Mouse (Mus musculus) forebrain, embryonic 16.5 days (tissue): ENCODE data around the gene Gm14180. TPM values are rescaled to one million over a fixed set of nuclear protein-coding genes. Genes with fewer than 3 reads are reported as not detected.
"Not testable (repeated sequence)": the region's sequence is repeated elsewhere in the genome, so short reads cannot be mapped to it uniquely, and the experiment has no call there.

Experiments
- ATAC-seq: fragments of 200-750 bp; cut with Nextera tagmentation; 2 replicates; pipeline ENCODE4 v1.8.0; 2017; ENCODE audit warnings: mild to moderate bottlenecking, moderate library complexity
- H3K27ac ChIP-seq: fragments of 300-500 bp; sonication (generic); 2 replicates; pipeline ENCODE4 v1.5.1; 2014; ENCODE audit warnings: low read length, control low read depth
- H3K27me3 ChIP-seq: fragments of 300-500 bp; sonication (generic); replicated peaks from 2 replicates; pipeline ENCODE4 v1.6.1; 2014; ENCODE audit warnings: low read length; ENCODE audit not compliant: control insufficient read depth, insufficient read depth
- H3K36me3 ChIP-seq: fragments of 300-500 bp; sonication (generic); 2 replicates; pipeline ENCODE4 v1.6.1; 2014; ENCODE audit not compliant: control insufficient read depth, insufficient read depth
- H3K4me1 ChIP-seq: fragments of 300-500 bp; sonication (generic); replicated peaks from 2 replicates; pipeline ENCODE4 v1.6.1; 2014; ENCODE audit warnings: low read length; ENCODE audit not compliant: control insufficient read depth, insufficient read depth
- H3K4me2 ChIP-seq: fragments of 300-500 bp; sonication (generic); 2 replicates; pipeline ENCODE4 v1.6.1; 2014; ENCODE audit warnings: mild to moderate bottlenecking, low read length, control low read depth
- H3K4me3 ChIP-seq: fragments of 300-500 bp; sonication (generic); replicated peaks from 2 replicates; pipeline ENCODE4 v1.5.1; 2014; ENCODE audit warnings: mild to moderate bottlenecking, low read length, control low read depth
- H3K9ac ChIP-seq: fragments of 300-500 bp; sonication (generic); replicated peaks from 2 replicates; pipeline ENCODE4 v1.6.1; 2014; ENCODE audit warnings: low read depth, low read length, control low read depth
- H3K9me3 ChIP-seq: fragments of 300-500 bp; sonication (generic); 2 replicates; pipeline ENCODE4 v1.6.1; 2016; ENCODE audit warnings: low read length; ENCODE audit not compliant: control insufficient read depth
- whole genome bisulfite sequencing: fragments of 180-500 bp; shearing (Covaris S2); extraction: QIAGEN DNeasy Blood & Tissue Kit; methylation state at CpG from one replicate; pipeline ENCODE4 v1.1.7; 2014; 5-methylcytosine and 5-hydroxymethylcytosine counted together
- polyA plus RNA-seq: library from polyadenylated mRNA; unstranded; fragments of >200 nt; fragmentation: Nextera tagmentation; extraction: Ambion mirVana; gene quantifications from 2 replicates; pipeline ENCODE4 v1.2.1, GENCODE M21; 2015

Gene Gm14180
- polyA plus RNA-seq: not detected in 2 replicates

- H3K4me1 ChIP-seq: no peaks in the 10 kb centered on the region
- H3K4me3 ChIP-seq: no peak within 1 kb of the TSS
- ATAC-seq: no peak
- no peaks in the 10 kb centered on the region for H3K36me3 ChIP-seq
- 72% methylated on average over 2 of the region's 2 CpGs for WGBS
- H3K27me3 ChIP-seq: no peaks in the 10 kb centered on the region
- no peak within 1 kb of the TSS for H3K27ac ChIP-seq
- H3K9me3 ChIP-seq: no peaks in the 10 kb centered on the region
- H3K4me2 ChIP-seq: no peak within 1 kb of the TSS
- H3K9ac ChIP-seq: no peak within 1 kb of the TSS
These were observed at the start of gene Gm14180 for GRCm38 (mm10) chr11:99734190-99734589. TSS of gene Gm14180 (minus strand) at chr11:99734290.

GRCm38 (mm10) chr11:99780604-99781003 lies 46.5 kb upstream of the Gm14180 start, which contains the start of gene Krtap4-8:
TSS of gene Krtap4-8 (minus strand) at chr11:99780704.
- ATAC-seq: no peak
- WGBS: 97% methylated on average over 2 of the region's 2 CpGs
- Histone ChIP-seq H3K4me2 (no peak within 1 kb of the TSS), H3K4me3 (no peak within 1 kb of the TSS), H3K27me3 (no peaks in the 10 kb centered on the region), H3K4me1 (no peaks in the 10 kb centered on the region), H3K9me3 (no peaks in the 10 kb centered on the region), H3K9ac (no peak within 1 kb of the TSS), H3K27ac (no peak within 1 kb of the TSS), H3K36me3 (no peaks in the 10 kb centered on the region)

GRCm38 (mm10) chr11:99778401-99778800 lies 44.3 kb upstream of the Gm14180 start:
- WGBS: 42% methylated on average over 7 of the region's 7 CpGs
- H3K27ac ChIP-seq: no peak overlapping the region
- H3K9me3 ChIP-seq: no peaks in the 10 kb centered on the region
- H3K4me1 ChIP-seq: no peaks in the 10 kb centered on the region
- H3K4me2 ChIP-seq: no peak overlapping the region
- no peak overlapping the region for H3K9ac ChIP-seq
- no peaks in the 10 kb centered on the region for H3K36me3 ChIP-seq
- no peak overlapping the region for H3K4me3 ChIP-seq
- H3K27me3 ChIP-seq: no peaks in the 10 kb centered on the region
- no peak for ATAC-seq

- not testable (repeated sequence) for H3K9ac ChIP-seq, H3K9me3 ChIP-seq, H3K4me2 ChIP-seq, H3K27me3 ChIP-seq, H3K27ac ChIP-seq, H3K4me3 ChIP-seq, H3K4me1 ChIP-seq, H3K36me3 ChIP-seq, ATAC-seq
These were observed 38.7 kb upstream of the Gm14180 start, which contains the start of gene Gm11595 for GRCm38 (mm10) chr11:99772813-99773212. TSS of gene Gm11595 (minus strand) at chr11:99772913.

- H3K36me3 ChIP-seq: no peaks in the 10 kb centered on the region
- no peak for ATAC-seq
- no peak overlapping the region for H3K4me2 ChIP-seq
- H3K27ac ChIP-seq: no peak overlapping the region
- WGBS: 72% methylated on average over 2 of the region's 2 CpGs
- no peaks in the 10 kb centered on the region for H3K9me3 ChIP-seq
- no peak overlapping the region for H3K4me3 ChIP-seq
- no peaks in the 10 kb centered on the region for H3K4me1 ChIP-seq
- no peak overlapping the region for H3K9ac ChIP-seq
- H3K27me3 ChIP-seq: no peaks in the 10 kb centered on the region
These were observed 34.3 kb upstream of the Gm14180 start for GRCm38 (mm10) chr11:99768410-99768809.

- no peak for ATAC-seq
- Histone ChIP-seq H3K9ac (no peak overlapping the region), H3K36me3 (no peaks in the 10 kb centered on the region), H3K4me2 (no peak overlapping the region), H3K4me3 (no peak overlapping the region), H3K9me3 (no peaks in the 10 kb centered on the region), H3K4me1 (no peaks in the 10 kb centered on the region), H3K27ac (no peak overlapping the region), H3K27me3 (no peaks in the 10 kb centered on the region)
- 93% methylated on average over 1 of the region's 1 CpGs for WGBS
These were observed 24.8 kb upstream of the Gm14180 start for GRCm38 (mm10) chr11:99758877-99759276.

GRCm38 (mm10) chr11:99743985-99744384 lies 9.9 kb upstream of the Gm14180 start:
- Histone ChIP-seq H3K4me2 (no peak overlapping the region), H3K4me1 (no peaks in the 10 kb centered on the region), H3K27me3 (no peaks in the 10 kb centered on the region), H3K27ac (no peak overlapping the region), H3K36me3 (no peaks in the 10 kb centered on the region), H3K4me3 (no peak overlapping the region), H3K9ac (no peak overlapping the region), H3K9me3 (no peaks in the 10 kb centered on the region)
- no peak for ATAC-seq
- 89% methylated on average over 3 of the region's 3 CpGs for WGBS

- no peak overlapping the region for H3K4me2 ChIP-seq
- no peak overlapping the region for H3K27ac ChIP-seq
- ATAC-seq: no peak
- H3K36me3 ChIP-seq: no peaks in the 10 kb centered on the region
- H3K27me3 ChIP-seq: no peaks in the 10 kb centered on the region
- no peaks in the 10 kb centered on the region for H3K9me3 ChIP-seq
- WGBS: 74% methylated on average over 2 of the region's 2 CpGs
- no peak overlapping the region for H3K4me3 ChIP-seq
- no peaks in the 10 kb centered on the region for H3K4me1 ChIP-seq
- no peak overlapping the region for H3K9ac ChIP-seq
These were observed 10.0 kb downstream of the Gm14180 start for GRCm38 (mm10) chr11:99724061-99724460.

GRCm38 (mm10) chr11:99718759-99719158 lies 15.3 kb downstream of the Gm14180 start:
- Histone ChIP-seq H3K4me2 (no peak overlapping the region), H3K4me1 (no peaks in the 10 kb centered on the region), H3K27me3 (no peaks in the 10 kb centered on the region), H3K9me3 (no peaks in the 10 kb centered on the region), H3K27ac (no peak overlapping the region), H3K36me3 (no peaks in the 10 kb centered on the region), H3K4me3 (no peak overlapping the region), H3K9ac (no peak overlapping the region)
- no peak for ATAC-seq
- WGBS: 100% methylated on average over 1 of the region's 1 CpGs

GRCm38 (mm10) chr11:99690463-99690862 lies 43.6 kb downstream of the Gm14180 start, which contains the start of gene Gm14190:
TSS of gene Gm14190 (minus strand) at chr11:99690740.
- Histone ChIP-seq H3K9ac (no peak within 1 kb of the TSS), H3K4me2 (no peak within 1 kb of the TSS), H3K27ac (no peak within 1 kb of the TSS), H3K27me3 (no peaks in the 10 kb centered on the region), H3K4me1 (no peaks in the 10 kb centered on the region), H3K36me3 (no peaks in the 10 kb centered on the region), H3K9me3 (no peaks in the 10 kb centered on the region), H3K4me3 (no peak within 1 kb of the TSS)
- no peak for ATAC-seq
- 84% methylated on average over 1 of the region's 1 CpGs for WGBS
